Comparison of ENCODE assay signal across 11 mouse cellular contexts in genomic region chr4:120928686-120929085, GRCm38 (mm10). TPM values are rescaled to one million over a fixed set of nuclear protein-coding genes. Genes with fewer than 3 reads are reported as not detected.
DNase-seq lines count a peak whose midpoint lies in the region; TF ChIP-seq lines count a peak whose summit lies in the region.
"Had no signal": no experiment of that assay in that cellular context is flagged by ENCODE, and none has a peak within 500 bp of the region (broad histone marks: within the 10 kb centered on the region; RNA-seq: fewer than 3 reads in every experiment).

No protein-coding gene starts in this region.

- no peaks in the 10 kb centered on the region for H3K27me3 ChIP-seq in hindbrain, embryonic 10.5 days (ENCODE audit: insufficient read depth, poor library complexity, severe bottlenecking)
- H3K27me3 ChIP-seq: heart, embryonic 13.5 days; limb, embryonic 13.5 days had no signal

- no peak overlapping the region for H3K27ac ChIP-seq in layer of hippocampus, adult 2 months
- H3K27ac ChIP-seq in hindbrain, embryonic 10.5 days: no peak overlapping the region
- H3K27ac ChIP-seq: heart, embryonic 13.5 days; limb, embryonic 13.5 days had no signal

- H3K4me1 ChIP-seq in hindbrain, embryonic 10.5 days (replicated peaks): peaks cover 13% of the 10 kb centered on the region; the same call in 1 of the 2 replicates

- H3K9me3 ChIP-seq in hindbrain, embryonic 10.5 days: peaks cover 10% of the 10 kb centered on the region

- intact Hi-C loops in heart, postnatal 14 days (cut with DNase I): no loop called here

- no peak overlapping the region for H3K4me3 ChIP-seq in layer of hippocampus, adult 2 months
- H3K4me3 ChIP-seq in hindbrain, embryonic 10.5 days: no peak overlapping the region
- H3K4me3 ChIP-seq: heart, embryonic 13.5 days; limb, embryonic 13.5 days had no signal

- DNase-seq in heart, adult 11 months: peak; percentile 88
- DNase-seq in heart, postnatal 14 days: no peak
- DNase-seq in layer of hippocampus, adult 2 months (ENCODE audit: low spot score in 2 of 2): no peak
- no peak for DNase-seq in layer of hippocampus, adult 9-10 months (ENCODE audit: low spot score)
- peak; percentile 73 for DNase-seq in 416B (ENCODE audit: low read depth)
- peak; percentile 24 for DNase-seq in adipocyte (ENCODE audit: low spot score)
- DNase-seq in hindbrain, embryonic 10.5 days (ENCODE audit: low spot score): no peak
- DNase-seq in layer of hippocampus, adult 8-10 months (ENCODE audit: low spot score in 2 of 2): no peak
- DNase-seq: layer of hippocampus, postnatal 36 days had no signal

- H3K36me3 ChIP-seq in hindbrain, embryonic 10.5 days: peaks cover 18% of the 10 kb centered on the region

- WGBS in hindbrain, embryonic 10.5 days: 86% methylated on average over 3 of the region's 3 CpGs

- peak; percentile 42 for TF ChIP-seq CTCF in layer of hippocampus, adult 2 months (conservative IDR thresholded peaks at IDR 0.05)

RNA-seq across cellular contexts. Expression of gene Exo5, which starts 3.9 kb away (rescaled TPM):
- 1 to 10 TPM; 3.6 to 3.9 TPM for total RNA-seq in heart, postnatal 14 days (2021)
- total RNA-seq in layer of hippocampus, adult 2 months (2021): 10 to 100 TPM in 1 of 2 experiments, 1 to 10 TPM in 1; 9.4 to 12.6 TPM
- 32.3 and 34.8 TPM in 2 replicates for polyA plus RNA-seq in hindbrain, embryonic 10.5 days (2016; fragmentation: Nextera tagmentation; extraction: Ambion mirVana)
- total RNA-seq in layer of hippocampus, adult 8-10 months (2022): 10 to 100 TPM; 11.9 to 16.2 (median 14.0) TPM

RNA-seq across cellular contexts. Expression of gene Zfp69, which starts 22.8 kb away (rescaled TPM):
- total RNA-seq in heart, postnatal 14 days (2021): 1 to 10 TPM; 1.6 to 1.9 TPM
- 1 to 10 TPM; 1.5 to 1.7 TPM for total RNA-seq in layer of hippocampus, adult 2 months (2021)
- polyA plus RNA-seq in hindbrain, embryonic 10.5 days (2016; fragmentation: Nextera tagmentation; extraction: Ambion mirVana): 9.2 and 9.3 TPM in 2 replicates
- total RNA-seq in layer of hippocampus, adult 8-10 months (2022): 1 to 10 TPM; 1.6 to 3.0 (median 2.6) TPM

Comparison
In these comparisons a context has a peak if more than half of its experiments do, and no peak if none do; other contexts are left out.
1. DNase-seq: peak in heart, adult 11 months (single experiment), 416B (single experiment) and adipocyte (single experiment); none in heart, postnatal 14 days (0 of 2), layer of hippocampus, adult 2 months (0 of 2), layer of hippocampus, adult 9-10 months (single experiment), hindbrain, embryonic 10.5 days (single experiment) and layer of hippocampus, adult 8-10 months (0 of 2).